Mouse (Mus musculus) ES-Bruce4 (cell line): ENCODE results near the gene Ccdc43.
A peak's percentile ranks its signal among the peaks of the same experiment; 100 is the strongest.

Experiments used
- EP300 ChIP-seq: IDR thresholded peaks from 2 replicates; pipeline ENCODE4 v1.6.1; 2011; ENCODE audit warnings: low read depth, low read length; ENCODE audit not compliant: insufficient read depth
- POLR2A ChIP-seq: IDR thresholded peaks from one replicate; pipeline ENCODE4 v1.8.1; 2011; ENCODE audit warnings: low read length; ENCODE audit not compliant: insufficient read depth

- TF ChIP-seq EP300 (no peak), POLR2A (peak; percentile 64)
Measured at GRCm38 (mm10) chr11:102697338-102698017, at the start of gene Ccdc43.
